ENCODE assay signal across 8 mouse cellular contexts in genomic region chr11:50291321-50292165, GRCm38 (mm10). TPM values are rescaled to one million over a fixed set of nuclear protein-coding genes. Genes with fewer than 3 reads are reported as not detected.
DNase-seq lines count a peak whose midpoint lies in the region; ATAC-seq and TF ChIP-seq lines count a peak whose summit lies in the region.

No protein-coding gene starts in this region.

- under 1% methylated on average over 75 of the region's 85 CpGs for WGBS in lung, embryonic 16.5 days

- DNase-seq in adrenal gland, adult (ENCODE audit: inconsistent age in 2 of 2, low spot score in 1 of 2), result peak; percentile 70 to 90
- peak; percentile 26 for DNase-seq in heart, postnatal 25 days (ENCODE audit: low spot score)
- DNase-seq in kidney, postnatal 4 days, result peak; percentile 63 to 77
- peak; percentile 28 for DNase-seq in retina, adult 2 months (ENCODE audit: low read depth, low spot score)

- H3K4me3 ChIP-seq in ES-Bruce4 (ENCODE audit: low read depth, low read length), result peak overlapping the region; percentile 81
- H3K4me3 ChIP-seq in erythroblast, embryonic 14.5 days (replicated peaks), result peak overlapping the region; percentile 99
- H3K4me3 ChIP-seq in lung, embryonic 16.5 days (ENCODE audit: low read length), result peak overlapping the region; percentile 99

- no peaks in the 10 kb centered on the region for H3K9me3 ChIP-seq in ES-Bruce4 (replicated peaks; ENCODE audit: control insufficient read depth, insufficient read depth, low read length, poor library complexity, severe bottlenecking)
- peaks cover 3% of the 10 kb centered on the region for H3K9me3 ChIP-seq in erythroblast, embryonic 14.5 days (ENCODE audit: control insufficient read depth, low read length)
- H3K9me3 ChIP-seq in lung, embryonic 16.5 days (ENCODE audit: control insufficient read depth, low read length), result no peaks in the 10 kb centered on the region

- TF ChIP-seq POLR2A in ES-Bruce4 (IDR thresholded peaks at IDR 0.05; ENCODE audit: insufficient read depth, low read length), result no peak

- H3K4me2 ChIP-seq in lung, embryonic 16.5 days (ENCODE audit: low read depth, low read length), result peak overlapping the region; percentile 80

- no peaks in the 10 kb centered on the region for H3K27me3 ChIP-seq in ES-Bruce4 (ENCODE audit: control insufficient read depth, insufficient read depth, low read length, poor library complexity, severe bottlenecking)
- H3K27me3 ChIP-seq in erythroblast, embryonic 14.5 days (ENCODE audit: control insufficient read depth), result no peaks in the 10 kb centered on the region
- no peaks in the 10 kb centered on the region for H3K27me3 ChIP-seq in lung, embryonic 16.5 days (ENCODE audit: control insufficient read depth, insufficient read depth, low read depth, low read length)

- H3K4me1 ChIP-seq in ES-Bruce4 (ENCODE audit: control insufficient read depth, insufficient read depth, low read length), result no peaks in the 10 kb centered on the region
- H3K4me1 ChIP-seq in erythroblast, embryonic 14.5 days (ENCODE audit: control insufficient read depth), result peaks cover 45% of the 10 kb centered on the region
- H3K4me1 ChIP-seq in lung, embryonic 16.5 days (replicated peaks; ENCODE audit: control insufficient read depth, insufficient read depth, low read length), result peaks cover 16% of the 10 kb centered on the region

- peaks cover 36% of the 10 kb centered on the region for H3K36me3 ChIP-seq in ES-Bruce4 (ENCODE audit: control insufficient read depth, insufficient read depth, low read length, poor library complexity, severe bottlenecking)
- H3K36me3 ChIP-seq in erythroblast, embryonic 14.5 days (ENCODE audit: control insufficient read depth), result peaks cover 74% of the 10 kb centered on the region
- H3K36me3 ChIP-seq in lung, embryonic 16.5 days (ENCODE audit: control insufficient read depth, insufficient read depth, low read length), result peaks cover 15% of the 10 kb centered on the region

- no peak for TF ChIP-seq CTCF in ES-Bruce4 (IDR thresholded peaks at IDR 0.05; ENCODE audit: low read depth, low read length)

- no peak for TF ChIP-seq EP300 in ES-Bruce4 (IDR thresholded peaks at IDR 0.05; ENCODE audit: insufficient read depth, low read depth, low read length)

- H3K27ac ChIP-seq in ES-Bruce4 (ENCODE audit: insufficient read depth, low read length), result peak overlapping the region; percentile 50
- peak overlapping the region; percentile 98 for H3K27ac ChIP-seq in lung, embryonic 16.5 days (ENCODE audit: low read length)

- H3K9ac ChIP-seq in ES-Bruce4 (ENCODE audit: low read depth, poor library complexity, severe bottlenecking), result peak overlapping the region; percentile 98
- H3K9ac ChIP-seq in lung, embryonic 16.5 days (ENCODE audit: low read length), result peak overlapping the region; percentile 100

- ATAC-seq in lung, embryonic 16.5 days (ENCODE audit: low read depth), result peak; percentile 75
- no peak for ATAC-seq in monocyte, adult 5-6 weeks (replicated peaks; ENCODE audit: insufficient number of reproducible peaks, low FRiP score, low TSS enrichment, poor library complexity, severe bottlenecking)

- intact Hi-C loops in heart, postnatal 25 days (cut with DNase I), result loop anchor here (2.0 kb wide), 2 partner anchors 21 to 55 kb away; no protein-coding TSS in a partner anchor

RNA-seq across cellular contexts. Expression of gene Maml1, which starts 0.6 kb away (rescaled TPM):
- polyA plus RNA-seq in ES-Bruce4 (2011; ENCODE audit: insufficient read depth, insufficient read length, low read depth, missing spikeins), result 13.7 and 14.1 TPM in 2 replicates
- polyA plus RNA-seq in erythroblast, embryonic 14.5 days (2012), result 0.47 and 0.68 TPM in 2 replicates
- total RNA-seq in heart, postnatal 25 days (2021), result 10 to 100 TPM; 11.5 to 12.9 TPM
- polyA plus RNA-seq in lung, embryonic 16.5 days (2015; fragmentation: Nextera tagmentation; extraction: Ambion mirVana), result 5.2 and 5.9 TPM in 2 replicates
- 12.4 to 18.2 TPM (median 13.2 TPM) in 3 replicates for total RNA-seq in monocyte, adult 5-6 weeks (2017)

RNA-seq across cellular contexts. Expression of gene Canx, which starts 33.9 kb away (rescaled TPM):
- polyA plus RNA-seq in ES-Bruce4 (2011; ENCODE audit: insufficient read depth, insufficient read length, low read depth, missing spikeins), result 628 and 681 TPM in 2 replicates
- polyA plus RNA-seq in erythroblast, embryonic 14.5 days (2012), result 3.1 and 8.5 TPM in 2 replicates
- 100 to 1,000 TPM; 266 to 295 TPM for total RNA-seq in heart, postnatal 25 days (2021)
- polyA plus RNA-seq in lung, embryonic 16.5 days (2015; fragmentation: Nextera tagmentation; extraction: Ambion mirVana), result 329 and 349 TPM in 2 replicates
- total RNA-seq in monocyte, adult 5-6 weeks (2017), result 473 to 555 TPM (median 517 TPM) in 3 replicates

RNA-seq across cellular contexts. Expression of gene Ltc4s, which starts 53.1 kb away (rescaled TPM):
- 2.7 and 3.1 TPM in 2 replicates for polyA plus RNA-seq in ES-Bruce4 (2011; ENCODE audit: insufficient read depth, insufficient read length, low read depth, missing spikeins)
- polyA plus RNA-seq in erythroblast, embryonic 14.5 days (2012), result not detected in 2 replicates
- 1 to 10 TPM; 4.8 to 7.8 TPM for total RNA-seq in heart, postnatal 25 days (2021)
- 2.7 and 3.6 TPM in 2 replicates for polyA plus RNA-seq in lung, embryonic 16.5 days (2015; fragmentation: Nextera tagmentation; extraction: Ambion mirVana)
- not detected in 3 replicates for total RNA-seq in monocyte, adult 5-6 weeks (2017)

Comparison
In these comparisons a context has a peak if more than half of its experiments do, and no peak if none do; other contexts are left out.
1. DNase-seq: peak in every context shown above with its lines; median percentile 80 in adrenal gland, adult; 70 in kidney, postnatal 4 days; 28 in retina, adult 2 months; 26 in heart, postnatal 25 days.
2. RNA of gene Canx, which starts 33.9 kb away (polyA plus RNA-seq): 628 to 681 TPM in ES-Bruce4 and 329 to 349 TPM in lung, embryonic 16.5 days; 3.1 to 8.5 TPM in erythroblast, embryonic 14.5 days; every median in the first group is over 10 times any median in the second.
3. Peak in every context shown above with its lines, with median percentiles within 50 percentile points of each other: H3K4me3 ChIP-seq.